Mouse (Mus musculus): ENCODE results near the gene Sgms2.

DNA sequence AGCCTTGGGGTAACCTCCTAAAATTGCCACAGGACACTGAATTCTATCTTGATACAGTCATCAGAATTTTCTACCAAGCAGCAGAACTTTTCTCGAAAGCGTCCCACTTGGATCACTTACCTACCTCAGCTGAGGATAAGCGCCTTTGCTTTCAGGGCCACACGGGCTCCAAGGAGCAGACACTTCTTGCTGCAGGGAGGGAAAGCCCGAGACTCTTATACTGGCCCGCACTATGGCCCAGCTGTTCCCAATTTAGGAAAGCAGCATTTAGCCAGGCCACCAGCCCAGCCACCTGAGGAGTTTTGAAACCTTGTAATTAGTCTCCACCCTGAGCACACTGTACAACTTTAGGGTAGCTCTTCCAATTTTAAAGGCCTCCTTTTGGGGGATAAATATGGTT is 147.9 kb downstream of the Sgms2 start:
- TF ChIP-seq CTCF (IDR thresholded peaks at IDR 0.05; ENCODE audit: extremely low read depth, insufficient read depth, insufficient read length, insufficient replicate concordance): no peak
- no peak for TF ChIP-seq POLR2A (IDR thresholded peaks at IDR 0.05; ENCODE audit: low read depth, low read length)

Measured in spleen, adult 2 months (tissue).